Mouse (Mus musculus) lung, postnatal 10 days (tissue): ENCODE data around the gene Rasa2.
"Not testable (repeated sequence)": the region's sequence is repeated elsewhere in the genome, so short reads cannot be mapped to it uniquely, and the experiment has no call there.

Source experiments
- DNase-seq: peaks from one replicate; pipeline ENCODE4 v3.0.0; 2021

Gene Rasa2

DNA sequence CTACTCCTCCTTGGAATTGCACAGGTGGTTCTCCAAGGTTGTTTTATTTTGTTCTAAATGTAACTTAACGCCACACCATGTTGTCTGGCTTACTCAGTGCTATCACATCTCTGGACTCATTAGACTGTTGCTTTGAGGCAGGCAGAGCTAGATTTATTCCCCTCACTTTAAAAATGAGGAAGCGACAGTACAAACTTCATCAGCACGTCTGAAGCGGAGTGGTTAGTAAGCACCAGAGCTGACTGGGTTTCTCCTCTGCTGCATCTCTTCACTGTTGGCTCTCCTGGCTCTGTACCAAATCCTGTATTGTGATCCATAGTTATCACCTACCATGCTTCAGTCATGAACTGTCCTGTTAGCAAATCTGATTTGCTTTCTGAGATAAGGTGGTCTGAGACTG lies 53.2 kb downstream of the Rasa2 start:
- no peak for DNase-seq

DNA sequence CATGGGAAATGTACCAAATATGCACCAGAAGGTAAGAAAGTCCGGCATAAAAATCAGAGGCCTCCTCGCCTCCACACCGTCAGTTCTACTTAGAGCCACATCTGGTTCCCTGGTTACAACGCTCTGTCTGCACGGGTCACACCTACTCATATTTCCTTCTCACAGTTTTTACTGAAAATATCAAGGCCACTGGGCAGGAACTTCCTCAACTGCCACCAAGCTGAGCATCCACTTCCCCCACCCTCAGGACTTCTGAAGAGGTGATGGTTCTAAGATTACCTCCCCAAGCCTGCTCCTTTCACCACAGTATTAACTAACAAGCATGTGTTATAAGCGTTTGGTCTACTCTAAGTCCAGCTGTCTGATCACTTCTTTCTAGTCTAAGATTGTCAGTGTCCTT lies 53.7 kb downstream of the Rasa2 start:
- DNase-seq, result no peak

DNA sequence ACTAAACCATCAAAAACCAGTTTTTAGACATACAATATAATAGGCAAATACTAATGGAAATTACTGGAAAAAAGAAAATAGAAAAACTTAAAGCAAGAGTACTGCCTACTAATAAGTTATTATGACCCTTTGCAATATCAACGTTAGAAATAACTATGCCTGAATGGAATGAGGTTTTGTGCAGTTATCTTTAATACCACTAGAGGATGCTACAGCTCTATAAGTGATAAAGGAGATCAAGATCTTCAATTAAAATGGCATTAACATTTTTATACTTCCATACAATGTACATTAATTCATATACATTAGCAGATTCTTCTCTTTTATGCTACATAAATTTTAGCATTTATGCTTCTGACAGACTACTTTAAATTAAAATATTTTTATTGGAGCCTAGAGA lies 58.2 kb downstream of the Rasa2 start:
- no peak for DNase-seq

DNA sequence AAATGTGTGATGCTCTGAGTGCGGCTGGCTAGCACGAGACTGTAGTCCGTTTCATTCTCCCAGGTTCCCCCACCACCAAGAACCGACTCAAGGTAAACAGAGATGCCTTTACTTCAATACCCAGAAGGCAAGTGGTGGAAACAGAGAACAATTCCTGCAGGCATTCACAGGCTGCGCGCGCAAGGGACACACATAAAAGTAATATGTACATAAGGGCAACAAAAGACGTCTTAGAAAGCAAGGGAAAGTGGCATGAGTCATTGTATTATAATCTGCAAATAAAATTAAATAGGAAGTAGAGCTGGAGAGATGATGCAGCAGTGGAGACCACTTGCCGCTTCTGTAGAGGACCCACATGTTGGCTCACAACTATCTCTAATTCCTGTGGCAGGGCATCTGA lies 58.7 kb downstream of the Rasa2 start:
- DNase-seq, result no peak

DNA sequence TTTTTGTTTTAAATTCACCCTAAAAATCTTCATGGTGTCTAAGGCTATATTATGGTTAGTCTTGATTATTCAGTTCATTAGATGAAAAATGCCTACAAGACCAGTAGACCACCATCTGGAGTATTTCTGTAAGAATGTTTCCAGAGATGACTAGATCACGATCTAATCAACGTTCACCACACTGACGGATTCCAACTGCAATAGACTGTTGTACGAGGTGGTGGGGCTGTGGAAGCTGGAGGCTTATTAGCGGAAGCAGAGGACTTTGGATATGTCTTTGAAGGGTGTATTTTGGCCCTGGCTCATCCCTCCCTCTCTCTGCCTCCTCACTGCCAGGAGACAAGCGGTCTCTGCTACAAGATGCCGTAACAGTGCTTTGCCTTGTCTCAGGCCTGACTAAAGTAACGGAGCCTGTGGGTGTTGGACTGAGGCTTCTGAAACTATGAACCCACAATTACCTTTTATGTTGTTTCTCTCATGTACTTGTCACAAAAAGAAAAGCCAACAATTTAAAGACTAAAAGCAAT lies 64.9 kb downstream of the Rasa2 start:
- DNase-seq, result peak; percentile 19

DNA sequence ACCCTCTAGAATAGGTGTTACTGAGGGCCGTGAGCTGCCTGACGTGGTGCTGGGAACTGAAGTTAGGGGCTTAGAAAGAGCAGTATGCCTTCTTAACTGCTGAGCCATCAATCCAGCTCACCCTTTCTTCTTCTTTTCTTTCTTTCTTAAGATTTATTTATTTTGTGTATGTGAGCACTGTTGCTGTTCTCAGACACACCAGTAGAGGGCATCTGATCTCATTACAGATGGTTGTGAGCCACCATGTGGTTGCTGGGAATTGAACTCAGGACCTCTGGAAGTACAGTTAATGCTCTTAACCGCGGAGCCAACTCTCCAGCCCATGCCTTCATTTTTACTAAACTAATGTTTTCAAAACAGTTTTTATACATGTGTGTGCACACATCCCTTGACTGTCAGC lies 67.9 kb downstream of the Rasa2 start:
- no peak for DNase-seq

DNA sequence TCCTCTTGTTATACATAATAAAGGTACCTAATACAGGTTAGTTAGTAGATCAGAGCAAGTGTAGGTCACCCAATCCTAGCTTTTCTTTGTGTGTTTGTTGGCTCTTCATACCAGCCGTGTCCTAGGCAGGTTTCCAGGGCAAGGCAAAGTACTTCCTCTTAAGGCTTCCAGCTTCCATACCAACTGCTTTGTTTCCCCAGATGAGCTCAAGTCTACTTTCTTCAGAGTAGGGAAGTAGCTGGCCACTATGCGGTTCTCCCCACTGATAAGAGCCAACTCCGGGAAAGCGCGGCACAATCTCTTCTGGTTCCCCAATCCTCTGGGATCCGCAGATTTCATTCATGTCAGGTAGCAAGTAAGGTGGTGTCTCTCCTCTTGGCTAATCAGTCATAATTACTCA lies 72.3 kb downstream of the Rasa2 start:
- no peak for DNase-seq

DNA sequence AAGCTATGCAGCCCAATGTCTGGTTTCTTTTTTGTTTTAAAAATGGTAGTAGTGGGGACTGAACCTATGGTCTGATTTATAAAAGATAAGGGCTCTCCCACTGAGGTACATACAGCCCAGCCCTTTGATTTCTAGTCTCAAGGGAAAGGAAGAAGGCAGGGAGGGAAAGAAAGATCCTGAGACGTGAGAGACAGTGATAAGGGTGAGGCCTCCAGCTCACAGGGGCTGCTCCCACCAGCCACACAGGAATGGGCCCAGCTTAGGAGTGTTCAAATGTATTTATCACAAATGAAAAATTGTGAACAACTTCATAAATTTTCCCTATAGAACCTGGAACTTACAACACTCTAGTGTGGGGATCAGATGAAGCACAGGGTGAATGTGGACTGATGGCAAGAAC lies 72.8 kb downstream of the Rasa2 start:
- no peak for DNase-seq

DNA sequence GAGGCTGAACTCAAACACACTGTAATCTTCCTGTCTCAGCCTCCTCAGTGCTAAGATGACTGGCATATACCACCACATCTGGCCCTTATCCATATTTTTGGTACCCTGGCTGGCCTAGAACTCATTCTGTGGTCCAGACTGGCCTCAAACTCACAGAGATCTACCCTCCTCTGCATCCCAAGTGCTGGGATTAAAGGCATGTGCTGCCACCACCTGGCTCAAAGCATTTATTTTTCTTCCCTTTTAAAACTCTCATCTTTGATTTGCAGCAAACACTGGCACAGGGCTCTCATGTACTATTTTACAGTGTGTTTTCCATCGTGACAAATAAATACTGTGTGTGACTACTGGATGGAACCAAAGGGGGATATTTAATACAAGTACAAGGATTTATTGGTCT lies 77.3 kb downstream of the Rasa2 start:
- DNase-seq, result no peak

DNA sequence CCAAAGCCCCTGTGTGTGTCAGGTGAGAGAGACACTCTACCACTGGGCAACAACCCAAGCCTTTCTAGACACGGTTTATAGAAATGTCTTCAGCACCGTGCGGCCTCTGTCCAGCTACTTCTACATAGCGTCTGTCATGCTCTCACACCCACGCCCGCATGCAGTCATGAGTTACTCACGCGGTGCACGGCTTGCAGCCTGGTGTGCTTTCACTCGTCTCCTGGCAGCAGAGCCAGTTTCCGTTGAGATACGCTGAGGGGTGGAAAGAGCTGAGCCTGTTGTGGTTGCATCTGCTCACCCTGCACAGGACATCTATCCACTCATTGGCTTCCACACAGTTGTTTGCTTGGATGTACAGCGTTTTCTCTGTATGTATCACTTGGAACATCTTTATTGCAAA lies 86.0 kb downstream of the Rasa2 start:
- no peak for DNase-seq

DNA sequence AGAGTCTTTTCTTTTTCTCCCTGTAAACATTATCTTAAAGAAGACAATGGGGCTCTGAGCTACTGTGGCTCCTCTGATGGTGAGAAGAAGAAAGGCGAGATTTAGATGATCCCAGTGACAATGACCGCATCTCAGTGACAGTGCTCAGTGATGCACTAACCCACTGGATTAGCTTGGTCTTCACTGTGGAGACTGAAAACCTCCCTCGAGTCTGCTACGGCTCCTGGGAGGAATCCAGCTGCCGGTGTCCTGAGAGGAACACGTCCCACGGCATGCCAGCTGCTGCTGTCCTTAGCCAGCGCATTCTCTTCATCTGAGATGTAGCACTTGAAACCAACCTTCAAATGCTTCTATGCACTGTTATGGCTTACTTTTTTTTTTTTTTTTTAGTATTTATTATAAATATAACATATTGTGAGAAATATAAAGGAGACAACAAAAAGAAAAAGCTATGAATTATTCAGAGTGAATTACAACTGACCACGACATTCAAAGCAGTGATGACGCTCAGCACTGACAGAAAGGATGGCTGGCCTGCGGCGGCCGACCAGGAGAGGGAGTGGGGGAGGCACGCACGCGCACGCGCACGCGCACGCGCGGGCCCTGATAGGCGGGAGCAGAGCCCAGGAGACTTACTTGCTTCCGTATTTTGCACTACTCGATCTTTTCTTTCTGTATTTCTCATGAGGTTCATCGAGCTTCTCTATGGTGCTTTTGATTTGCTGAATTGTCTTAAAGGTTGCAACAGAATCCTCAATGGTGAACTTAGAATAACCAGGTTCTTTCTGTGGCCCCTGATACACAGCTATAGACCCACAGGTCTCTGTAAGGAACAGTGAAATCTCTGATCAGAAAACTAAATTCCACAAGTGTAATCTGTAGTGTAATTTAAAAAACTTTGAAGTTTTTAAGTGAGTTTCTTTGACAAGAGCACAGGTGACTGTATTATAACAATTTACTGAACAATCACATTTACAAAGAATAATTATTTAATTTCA lies 87.5 kb downstream of the Rasa2 start:
- peak; percentile 68 for DNase-seq

DNA sequence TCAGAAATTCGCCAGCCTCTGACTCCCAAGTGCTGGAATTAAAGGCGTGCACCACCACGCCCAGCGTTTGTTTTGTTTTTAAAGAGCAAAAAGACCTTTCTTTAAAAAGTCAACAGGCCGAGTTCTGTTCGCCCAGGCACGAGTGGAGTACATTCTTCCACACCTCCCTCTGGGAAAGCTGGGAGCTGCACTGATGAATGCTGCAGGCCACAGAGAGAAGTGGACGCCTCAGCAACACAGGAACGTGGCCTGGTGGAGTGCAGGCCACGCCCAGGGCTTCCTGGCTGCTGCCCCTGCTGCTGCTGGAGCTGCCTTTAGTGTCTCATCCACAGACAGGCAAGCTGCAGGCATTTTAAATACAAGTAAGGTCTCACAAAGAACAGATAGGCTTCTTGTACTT lies 92.5 kb downstream of the Rasa2 start:
- peak; percentile 33 for DNase-seq

DNA sequence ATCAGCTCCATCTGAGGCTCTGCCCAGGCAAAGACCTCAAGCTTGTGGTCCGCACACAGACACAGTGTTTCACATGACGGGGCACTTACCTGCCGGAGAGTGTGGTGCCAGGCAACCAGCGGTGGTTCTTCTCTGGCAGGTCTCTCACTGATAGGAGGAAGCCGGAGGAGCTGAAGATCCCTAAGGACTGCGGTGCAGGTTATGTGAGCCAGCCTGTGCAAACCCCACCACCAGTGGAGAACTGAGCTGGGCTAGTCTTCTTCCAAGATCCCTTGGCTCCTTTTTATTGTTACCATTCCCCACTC lies 93.8 kb downstream of the Rasa2 start:
- DNase-seq, result no peak

DNA sequence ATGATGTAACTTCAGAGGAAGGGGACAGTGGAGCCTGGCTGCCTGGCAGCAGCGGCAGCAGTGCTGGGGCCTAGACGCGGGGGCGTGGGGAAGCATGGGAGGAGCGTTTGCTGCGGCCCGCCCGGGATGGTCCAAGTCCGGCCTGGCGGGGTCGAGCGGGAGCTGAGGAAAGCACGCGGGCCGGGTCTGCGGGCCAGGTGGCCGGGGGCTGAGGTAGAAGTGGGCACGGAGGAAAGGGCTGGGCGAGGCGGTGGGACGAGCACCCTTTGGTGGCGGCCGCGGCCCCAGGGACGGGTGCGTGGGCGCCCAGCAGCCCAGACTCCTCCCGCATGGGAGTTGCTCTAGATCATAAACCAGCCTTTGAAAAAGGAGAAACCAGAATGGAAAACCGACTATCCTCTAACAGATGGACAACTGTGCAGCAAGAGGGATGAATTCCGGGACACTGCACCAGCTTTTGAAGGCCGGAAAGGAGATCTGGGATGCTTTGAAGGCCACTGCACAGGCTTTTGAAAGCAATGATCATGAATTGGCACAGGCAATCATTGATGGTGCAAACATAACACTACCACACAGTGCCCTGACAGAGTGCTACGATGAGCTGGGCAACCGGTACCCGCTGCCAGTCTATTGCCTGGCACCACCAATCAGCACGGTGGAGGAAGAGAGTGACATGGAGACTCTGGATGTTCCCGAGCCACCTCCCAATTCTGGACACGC lies 94.4 kb downstream of the Rasa2 start:
- peak; percentile 74 for DNase-seq

DNA sequence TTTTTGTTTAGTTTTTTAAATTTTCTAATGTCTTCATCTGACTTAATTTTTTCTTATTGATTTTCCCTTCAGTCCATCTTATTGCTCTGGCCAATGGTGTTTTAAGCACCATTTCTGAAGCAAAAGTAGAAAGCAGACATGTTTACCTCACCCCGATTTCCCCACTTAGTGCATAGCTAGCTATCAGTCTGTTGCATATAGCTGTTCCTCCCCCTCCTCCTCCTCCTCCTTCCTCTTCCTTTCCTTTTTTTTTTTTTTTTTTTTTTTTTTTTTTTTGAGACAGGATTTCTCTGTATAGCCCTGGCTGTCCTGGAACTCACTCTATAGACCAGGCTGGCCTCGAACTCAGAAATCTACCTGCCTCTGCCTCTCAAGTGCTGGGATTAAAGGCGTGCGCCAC lies 95.3 kb downstream of the Rasa2 start:
- DNase-seq, result not testable (repeated sequence)

DNA sequence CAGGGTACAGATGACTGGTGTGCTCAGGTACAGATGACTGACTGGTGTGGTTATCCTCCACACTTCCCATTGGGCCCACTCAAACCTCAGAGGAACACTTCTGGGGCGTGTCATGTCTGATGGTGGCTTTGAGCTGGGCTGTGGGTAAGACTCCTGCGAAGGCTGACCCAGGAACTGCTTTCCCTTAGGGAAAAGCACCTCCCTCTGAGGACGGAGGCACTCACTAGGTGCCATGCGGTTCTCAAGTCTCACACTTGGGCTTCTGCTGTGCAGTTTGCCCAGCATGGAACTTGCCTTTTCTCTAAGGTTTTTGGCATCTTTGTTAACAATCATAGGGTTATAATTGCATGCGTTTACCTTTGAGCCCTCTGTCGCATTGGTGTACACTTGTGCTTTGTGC lies 96.0 kb downstream of the Rasa2 start:
- DNase-seq, result no peak

DNA sequence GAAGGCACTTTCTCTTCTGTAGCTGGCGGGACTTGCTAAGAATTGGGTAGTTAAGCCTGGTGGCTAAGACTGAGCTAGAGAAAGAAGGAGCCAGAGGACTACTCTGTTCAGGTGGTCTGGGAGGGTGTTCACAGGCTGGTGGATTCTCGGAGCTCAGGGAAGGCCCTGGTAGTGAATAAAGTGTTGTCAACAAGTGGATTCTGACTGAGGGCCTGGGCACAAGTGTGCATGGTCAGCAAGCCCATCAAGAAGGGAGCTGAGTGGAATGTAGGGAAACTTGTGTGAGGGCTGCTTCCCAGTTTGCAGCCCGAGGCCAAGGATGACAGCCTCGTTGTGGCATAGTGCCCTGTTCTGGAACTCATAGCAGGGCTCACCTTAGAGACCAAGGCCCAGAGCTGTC lies 97.2 kb downstream of the Rasa2 start:
- DNase-seq, result no peak

DNA sequence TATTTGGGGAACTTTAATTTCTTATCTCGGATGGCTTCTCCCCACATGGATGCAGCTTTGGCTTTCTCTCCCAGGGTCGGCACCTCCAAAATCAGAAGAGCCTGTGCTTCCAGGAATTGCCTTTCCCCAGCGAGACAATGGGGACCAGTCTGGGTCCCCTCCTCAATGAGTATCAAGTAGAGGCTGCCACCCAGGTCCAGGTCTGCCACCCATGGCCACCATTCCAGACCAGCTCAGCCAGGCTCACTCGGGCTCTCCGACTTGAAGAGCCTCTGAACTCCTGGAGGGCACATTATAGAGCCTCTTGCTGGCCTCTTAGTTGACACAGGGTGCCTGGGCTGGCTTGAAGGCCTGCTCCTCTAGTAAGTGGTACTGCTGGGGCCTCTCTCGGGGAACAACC lies 97.9 kb downstream of the Rasa2 start:
- DNase-seq, result no peak

DNA sequence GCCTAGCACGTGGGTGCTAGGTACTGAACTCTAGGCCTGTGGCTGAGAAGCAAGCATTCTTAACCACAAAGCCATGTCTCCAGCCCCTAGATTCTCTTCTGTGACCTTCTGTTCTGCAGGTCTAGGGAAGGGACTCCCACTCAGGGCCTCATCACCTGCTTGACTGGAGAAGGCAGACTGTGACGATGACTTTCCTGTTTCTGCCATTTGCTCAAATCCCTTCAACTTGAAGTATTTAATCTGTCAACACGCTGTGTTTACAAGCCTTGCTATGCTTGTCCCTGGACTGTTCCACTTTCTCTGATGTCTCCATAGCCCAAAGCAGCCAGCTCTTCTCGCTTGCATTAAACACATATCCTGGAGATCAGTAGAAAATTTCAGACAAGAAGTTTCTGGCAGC lies 98.9 kb downstream of the Rasa2 start:
- DNase-seq, result no peak

DNA sequence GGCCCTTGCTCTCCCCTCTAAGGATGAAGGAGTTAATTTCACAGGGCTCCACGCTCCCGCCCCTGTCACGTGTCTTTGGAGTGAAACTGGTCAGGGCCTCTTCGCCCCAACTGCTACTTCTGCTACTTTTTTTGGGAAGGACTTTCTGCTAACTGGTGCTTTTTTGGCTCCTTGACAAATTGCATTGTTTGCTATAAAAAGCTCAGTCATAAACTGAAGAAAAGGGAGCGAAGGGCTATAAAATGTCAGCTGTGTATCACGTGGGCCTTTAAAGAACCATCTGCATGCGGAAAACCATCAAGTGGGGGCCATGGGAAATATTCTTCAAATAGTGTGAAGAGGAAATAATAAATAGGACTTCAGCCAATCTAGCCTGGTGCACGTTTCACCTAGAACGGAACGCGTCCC lies 100.7 kb downstream of the Rasa2 start:
- peak; percentile 50 for DNase-seq

DNA sequence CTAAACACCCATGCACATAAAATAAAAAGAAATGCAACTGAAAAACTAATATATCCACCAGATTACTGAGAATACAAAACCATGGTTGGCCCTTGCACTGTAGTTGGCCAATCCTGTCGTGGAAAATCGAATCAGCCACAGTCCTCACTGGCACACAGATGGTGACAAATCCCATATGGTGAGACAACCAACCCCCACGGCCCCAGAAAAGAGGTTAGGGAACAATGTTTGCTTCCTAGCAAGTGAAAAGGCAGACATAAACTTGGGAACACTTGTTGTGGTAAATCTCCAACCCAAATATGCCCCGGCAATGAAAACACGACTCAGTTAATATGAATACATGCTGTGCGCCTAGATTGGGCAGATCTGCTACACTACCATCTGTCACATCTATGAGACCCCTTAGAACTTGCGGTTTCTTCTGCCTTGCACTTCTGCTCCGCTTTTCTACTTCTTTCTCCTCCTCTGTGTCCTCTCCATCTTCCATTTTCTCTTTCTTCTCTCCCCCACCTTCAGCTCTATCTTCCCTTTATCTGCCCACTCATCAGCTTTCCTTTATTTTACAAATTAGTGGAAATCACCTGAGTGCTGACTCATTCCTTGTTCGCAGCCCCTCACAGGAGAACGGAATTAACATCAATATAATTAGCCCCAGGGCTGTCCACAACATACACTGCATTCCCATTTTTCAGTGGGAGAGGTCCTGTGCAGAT lies 101.3 kb downstream of the Rasa2 start:
- DNase-seq, result no peak

DNA sequence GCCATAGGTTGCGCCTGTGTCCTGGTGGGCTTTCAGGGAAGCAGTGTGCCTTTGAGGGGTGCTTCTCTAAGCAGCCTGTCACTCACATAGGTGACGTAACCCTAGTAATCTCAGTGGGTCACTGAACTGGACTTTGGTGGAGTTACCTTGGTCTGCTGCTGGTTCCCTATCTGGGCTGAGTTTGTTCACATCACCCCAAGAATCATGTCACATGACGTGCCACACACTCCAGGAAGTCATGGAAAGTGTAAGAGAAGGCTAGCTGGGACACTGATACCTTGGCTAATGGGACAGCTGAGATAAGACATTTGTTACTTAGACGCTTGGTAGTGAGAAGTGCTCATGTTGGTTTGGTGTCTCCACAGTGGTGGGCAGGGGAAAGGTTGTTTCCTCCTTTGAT lies 105.4 kb downstream of the Rasa2 start:
- DNase-seq, result no peak

DNA sequence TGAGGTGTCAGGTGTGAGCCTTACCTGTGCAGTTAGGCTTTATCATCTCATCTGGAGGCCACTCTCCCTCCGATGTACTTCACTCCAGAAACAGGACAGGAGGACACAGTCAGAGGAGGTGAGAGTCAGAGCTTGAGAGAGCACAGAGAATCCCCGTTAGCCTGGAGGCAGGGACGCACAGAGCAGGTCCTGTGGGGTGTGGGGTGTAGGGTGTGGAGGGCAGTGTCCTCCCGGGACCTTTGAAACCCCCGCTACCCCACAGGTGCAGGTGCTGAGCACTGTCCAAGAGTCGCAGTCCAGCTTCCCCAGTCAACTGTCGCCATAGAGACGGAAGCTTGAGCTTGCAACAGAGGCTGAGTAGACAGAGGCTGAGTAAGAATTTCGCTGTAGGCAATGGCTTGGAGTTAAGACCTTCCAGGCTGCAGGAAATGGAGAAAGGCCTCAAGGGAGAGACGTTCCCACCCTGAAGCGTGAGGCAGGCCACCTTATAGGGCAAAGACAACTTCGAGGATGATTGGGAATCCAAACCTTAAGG lies 106.4 kb downstream of the Rasa2 start, which contains the start of gene Gm28729:
Gene Gm28729 (minus strand): TSS at position 293 of the 535 bp plus-strand sequence.
- no peak for DNase-seq
